Mouse (Mus musculus) gastrocnemius, postnatal 14 days (tissue): ENCODE measurements around the gene Tm9sf3. TPM values are rescaled to one million over a fixed set of nuclear protein-coding genes. Genes with fewer than 3 reads are reported as not detected.
"Not testable (repeated sequence)": the region's sequence is repeated elsewhere in the genome, so short reads cannot be mapped to it uniquely, and the experiment has no call there.

ENCODE experiments used
- DNase-seq: peaks from one replicate; pipeline ENCODE4 v3.0.0; 2021; ENCODE audit warnings: mixed read lengths
- intact Hi-C: fragments of 180-260 bp; cut with DNase I; formaldehyde crosslinking; loops from one replicate; pipeline ENCODE4 v1.15.1; 2025; ENCODE audit warnings: low total_unique reads
- long read RNA-seq, 2 experiments: library from polyadenylated mRNA; stranded (forward); transcript quantifications; one replicate each; pipeline ENCODE4 v2.0.0; 2021
- total RNA-seq, 2 experiments: library from RNA; stranded (reverse); gene quantifications; 2 replicates each; pipeline ENCODE4 v1.2.3; 2021

Gene Tm9sf3
- 10 to 100 TPM; 73.7 to 78.2 TPM for total RNA-seq
- long read RNA-seq, experiment 1, transcript Tm9sf3-202 (15 exons, 3,170 nt): major isoform, 123 of 133 reads
- long read RNA-seq, experiment 1, partial matches to known transcripts: 6 of 133 reads
- long read RNA-seq, experiment 1, other reads (novel, unspliced or antisense): 4 of 133 reads
- long read RNA-seq, experiment 2, transcript Tm9sf3-202 (15 exons, 3,170 nt): major isoform, 166 of 177 reads
- long read RNA-seq, experiment 2, partial matches to known transcripts: 2 of 177 reads
- long read RNA-seq, experiment 2, other reads (novel, unspliced or antisense): 9 of 177 reads

- DNase-seq: peak; percentile 91
- intact Hi-C loops: no loop called here
Observed at GRCm38 (mm10) chr19:41263630-41264295, at the start of gene Tm9sf3. Gene Tm9sf3 (minus strand): TSS chr19:41263997.

GRCm38 (mm10) chr19:41312587-41312986, 48.8 kb upstream of the Tm9sf3 start:
- DNase-seq: not testable (repeated sequence)
- intact Hi-C loops: loop anchor here (10.0 kb wide), 1 partner anchor 162 kb away; no protein-coding TSS in a partner anchor

GRCm38 (mm10) chr19:41312027-41312426, 48.2 kb upstream of the Tm9sf3 start:
- intact Hi-C loops: loop anchor here (10.0 kb wide), 1 partner anchor 163 kb away; no protein-coding TSS in a partner anchor
- no peak for DNase-seq

- DNase-seq: no peak
- intact Hi-C loops: loop anchor here (10.0 kb wide), 1 partner anchor 164 kb away; no protein-coding TSS in a partner anchor
Observed at GRCm38 (mm10) chr19:41310971-41311703, 47.3 kb upstream of the Tm9sf3 start.

GRCm38 (mm10) chr19:41303933-41304332, 40.1 kb upstream of the Tm9sf3 start:
- DNase-seq: no peak

GRCm38 (mm10) chr19:41303433-41303832, 39.6 kb upstream of the Tm9sf3 start:
- no peak for DNase-seq
- intact Hi-C loops: no loop called here

More at GRCm38 (mm10) chr19:41303933-41304332, 40.1 kb upstream of the Tm9sf3 start:
- intact Hi-C loops: no loop called here

- intact Hi-C loops: no loop called here
- no peak for DNase-seq
Observed at GRCm38 (mm10) chr19:41301856-41302255, 38.1 kb upstream of the Tm9sf3 start.

- intact Hi-C loops: no loop called here
- no peak for DNase-seq
Observed at GRCm38 (mm10) chr19:41299446-41299845, 35.6 kb upstream of the Tm9sf3 start.

- intact Hi-C loops: no loop called here
- no peak for DNase-seq
Observed at GRCm38 (mm10) chr19:41290952-41291619, 27.3 kb upstream of the Tm9sf3 start.

- intact Hi-C loops: no loop called here
- DNase-seq: no peak
Observed at GRCm38 (mm10) chr19:41288568-41288967, 24.8 kb upstream of the Tm9sf3 start.

- intact Hi-C loops: no loop called here
- no peak for DNase-seq
Observed at GRCm38 (mm10) chr19:41287224-41287623, 23.4 kb upstream of the Tm9sf3 start.

- intact Hi-C loops: loop anchor here (5.0 kb wide), 1 partner anchor 1378 kb away; no protein-coding TSS in a partner anchor
- DNase-seq: no peak
Observed at GRCm38 (mm10) chr19:41284515-41284914, 20.7 kb upstream of the Tm9sf3 start.

GRCm38 (mm10) chr19:41282718-41283117, 18.9 kb upstream of the Tm9sf3 start:
- DNase-seq: no peak
- intact Hi-C loops: loop anchor here (5.0 kb wide), 1 partner anchor 1380 kb away; no protein-coding TSS in a partner anchor

GRCm38 (mm10) chr19:41282216-41282615, 18.4 kb upstream of the Tm9sf3 start:
- DNase-seq: no peak
- intact Hi-C loops: loop anchor here (5.0 kb wide), 1 partner anchor 1380 kb away; no protein-coding TSS in a partner anchor

GRCm38 (mm10) chr19:41279724-41280244, 16.0 kb upstream of the Tm9sf3 start:
- DNase-seq: peak; percentile 0
- intact Hi-C loops: loop anchor here (5.0 kb wide), 1 partner anchor 1383 kb away; no protein-coding TSS in a partner anchor

- intact Hi-C loops: no loop called here
- no peak for DNase-seq
Observed at GRCm38 (mm10) chr19:41278606-41279005, 14.8 kb upstream of the Tm9sf3 start.

- intact Hi-C loops: no loop called here
- DNase-seq: no peak
Observed at GRCm38 (mm10) chr19:41275588-41275987, 11.8 kb upstream of the Tm9sf3 start.

GRCm38 (mm10) chr19:41270906-41271305, 7.1 kb upstream of the Tm9sf3 start:
- intact Hi-C loops: no loop called here
- no peak for DNase-seq

- intact Hi-C loops: no loop called here
- DNase-seq: no peak
Observed at GRCm38 (mm10) chr19:41270151-41270727, 6.4 kb upstream of the Tm9sf3 start.
